Mouse (Mus musculus) kidney, postnatal 14 days (tissue): ENCODE measurements at regions not wholly inside any gene's neighbourhood (a gene's known extent, or its start where the extent isn't known, plus 50 kb on each side); places are given as distances from the start of the nearest gene placed in this dataset.
A peak's percentile ranks its signal among the peaks of the same experiment; 100 is the strongest.

Experiments used
- DNase-seq: peaks from one replicate; pipeline ENCODE4 v3.0.0; 2022; ENCODE audit warnings: mixed read lengths

DNA sequence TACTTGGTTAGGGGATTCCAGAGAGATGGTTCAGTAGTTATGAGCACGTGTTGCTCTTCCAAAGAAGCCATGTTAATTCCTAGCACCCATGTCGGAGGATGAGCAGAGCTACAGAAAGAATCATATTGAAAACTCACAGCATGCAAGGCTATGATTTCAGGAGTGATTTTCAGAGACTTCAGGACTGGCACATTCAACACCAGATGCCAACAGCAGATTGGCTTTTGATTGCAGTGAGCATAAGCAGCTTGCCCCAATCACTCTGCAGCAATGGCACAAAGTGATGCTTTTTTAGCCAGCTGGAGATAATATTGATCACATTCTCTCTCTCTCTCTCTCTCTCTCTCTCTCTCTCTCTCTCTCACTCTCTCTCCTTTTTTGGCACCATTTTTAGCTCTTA lies 166.6 kb upstream of the Chrm3 start:
- no peak for DNase-seq

DNA sequence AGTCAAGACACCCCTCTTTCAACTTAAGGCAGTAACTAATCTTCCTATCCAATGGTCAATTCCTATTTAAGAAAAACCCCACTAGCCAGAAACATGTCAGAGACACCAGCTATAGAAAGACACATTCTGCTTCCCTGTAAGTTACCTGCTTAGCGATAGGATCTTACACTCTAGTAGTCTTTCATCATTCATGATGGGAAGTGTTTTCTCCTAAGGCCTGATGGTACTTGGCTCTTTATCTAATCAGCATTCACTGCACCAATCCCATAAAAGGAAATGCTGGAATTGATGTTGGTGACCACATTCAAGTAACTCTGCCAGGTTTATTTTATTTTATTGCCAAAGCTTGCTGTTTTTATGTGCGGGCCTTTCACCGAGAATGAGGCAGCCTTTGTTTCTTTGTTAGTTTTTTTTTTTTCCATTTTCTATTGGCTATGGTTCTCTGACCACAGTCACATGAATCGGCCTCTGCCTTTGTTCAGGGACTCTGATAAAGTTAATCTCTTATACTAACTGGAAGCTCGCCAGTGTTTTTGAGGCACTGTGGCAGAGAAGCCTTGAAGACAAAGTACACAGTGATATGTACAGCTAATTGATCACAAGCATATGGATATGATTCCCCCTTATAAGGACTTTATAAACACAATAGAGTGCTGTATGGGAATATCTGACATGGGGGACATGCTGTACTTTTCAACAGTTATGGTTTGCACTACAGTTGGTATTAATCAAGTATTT lies 166.0 kb upstream of the Chrm3 start:
- DNase-seq = no peak

DNA sequence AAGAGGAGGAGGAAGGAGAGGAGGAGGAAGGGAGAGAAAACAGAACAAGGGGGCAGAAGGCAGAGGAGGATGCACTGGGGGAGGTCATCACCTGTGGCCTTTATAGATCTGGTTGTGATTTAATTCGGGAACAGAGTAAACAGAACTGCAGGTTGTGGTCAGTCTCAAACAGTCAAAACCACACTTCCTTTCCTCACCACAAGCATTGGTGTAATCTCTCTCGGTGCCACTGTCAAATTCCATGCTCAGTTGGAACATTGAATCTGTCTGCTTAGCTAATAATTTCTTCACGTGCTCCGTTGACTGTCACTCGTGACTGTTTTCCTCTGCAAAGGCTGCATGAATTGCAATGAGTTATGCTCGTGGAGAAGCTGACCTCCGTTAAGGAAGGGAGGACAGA lies 143.6 kb upstream of the Chrm3 start:
- DNase-seq = no peak

DNA sequence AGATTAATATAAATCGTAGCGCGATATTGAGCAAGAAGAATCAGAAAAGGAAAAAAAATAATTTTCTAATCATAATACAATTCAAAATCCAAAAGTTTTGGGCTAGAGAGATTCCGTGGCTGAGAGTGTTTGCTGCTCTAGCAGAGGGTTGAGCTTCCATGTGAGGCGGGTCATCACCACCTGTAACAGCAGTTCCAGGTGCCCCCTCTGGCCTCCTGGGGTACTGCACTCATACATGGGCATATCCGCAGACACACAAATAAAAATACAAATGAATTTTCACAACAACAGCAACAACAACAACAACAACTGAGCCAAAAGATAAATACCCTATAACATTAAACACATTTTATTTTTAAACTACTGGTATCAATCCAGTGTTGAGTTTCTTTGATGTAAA lies 94.7 kb upstream of the Chrm3 start:
- DNase-seq = peak; percentile 6

DNA sequence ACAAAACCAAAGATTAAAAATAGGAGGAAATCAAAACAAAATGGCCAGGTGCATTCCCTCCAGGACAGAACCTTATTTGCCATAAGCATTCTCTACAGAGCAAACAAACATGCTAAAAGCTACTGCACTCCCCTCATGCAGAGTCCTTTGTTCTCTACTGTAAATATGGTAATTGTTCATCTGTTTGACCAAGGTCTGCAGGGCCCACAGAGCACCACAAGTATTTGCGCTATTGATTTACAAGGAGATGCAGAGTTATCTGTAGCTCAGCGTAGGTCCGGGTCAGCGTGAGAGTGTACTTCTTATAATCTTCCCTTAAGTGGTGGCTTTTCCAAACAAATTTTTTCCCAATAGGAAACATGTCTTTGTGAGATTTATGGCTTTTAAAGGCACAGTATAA lies 94.0 kb upstream of the Chrm3 start:
- no peak for DNase-seq

DNA sequence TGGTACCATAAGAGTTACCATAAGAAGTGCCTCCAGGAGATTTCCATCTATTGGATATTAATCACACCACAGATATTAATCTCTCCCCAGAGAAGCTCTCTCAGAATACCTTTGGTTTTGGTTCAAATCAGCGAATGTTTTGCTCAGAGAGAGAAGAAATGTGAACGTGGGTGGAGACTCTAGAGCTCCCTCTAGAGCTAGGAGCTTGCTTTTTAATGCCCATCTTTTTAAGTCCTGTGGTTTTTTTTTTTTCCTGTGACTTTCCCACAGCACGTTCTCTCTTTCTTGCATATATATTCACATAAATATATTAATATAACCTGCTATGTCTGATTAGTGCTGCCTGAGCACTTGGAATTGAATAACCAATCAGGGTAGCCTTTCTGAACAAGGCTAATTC lies 90.4 kb upstream of the Chrm3 start:
- DNase-seq = peak; percentile 17

DNA sequence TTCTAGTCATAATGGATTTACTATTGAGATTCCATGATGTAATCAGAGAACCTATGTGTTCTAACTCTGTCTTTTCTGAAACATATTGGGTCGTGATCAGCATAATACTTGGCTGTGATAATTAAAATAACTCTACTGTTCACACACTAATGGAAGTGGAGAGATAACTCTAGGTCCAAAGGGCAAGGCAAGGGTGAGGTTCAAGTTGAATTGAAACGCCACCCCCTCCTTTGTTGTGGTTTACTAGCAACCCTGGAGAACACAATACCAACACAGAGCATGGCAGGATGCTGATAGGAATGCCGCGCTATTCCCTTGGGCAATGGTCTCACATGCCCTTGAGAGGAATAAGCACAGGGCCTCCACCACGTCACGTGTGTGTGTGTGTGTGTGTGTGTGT lies 88.9 kb upstream of the Chrm3 start:
- no peak for DNase-seq

DNA sequence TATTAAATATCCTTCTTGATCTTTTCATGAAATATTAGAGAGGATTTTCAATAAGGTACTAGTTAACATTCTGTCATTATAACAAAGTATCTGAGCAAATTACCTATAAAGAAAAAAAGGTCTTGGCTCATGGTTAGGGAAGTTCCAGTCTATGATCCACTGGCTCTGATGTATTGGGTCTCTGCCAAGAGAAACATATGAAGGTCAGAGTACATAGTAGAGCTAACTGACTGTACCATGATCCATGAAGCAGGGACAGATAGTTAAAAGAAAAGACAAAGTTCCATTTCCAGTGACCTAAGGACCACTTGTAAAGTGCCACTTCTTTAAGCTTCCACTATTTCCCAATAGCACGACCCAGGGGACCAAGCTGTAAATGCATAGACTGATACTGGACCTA lies 87.2 kb upstream of the Chrm3 start:
- DNase-seq = no peak

DNA sequence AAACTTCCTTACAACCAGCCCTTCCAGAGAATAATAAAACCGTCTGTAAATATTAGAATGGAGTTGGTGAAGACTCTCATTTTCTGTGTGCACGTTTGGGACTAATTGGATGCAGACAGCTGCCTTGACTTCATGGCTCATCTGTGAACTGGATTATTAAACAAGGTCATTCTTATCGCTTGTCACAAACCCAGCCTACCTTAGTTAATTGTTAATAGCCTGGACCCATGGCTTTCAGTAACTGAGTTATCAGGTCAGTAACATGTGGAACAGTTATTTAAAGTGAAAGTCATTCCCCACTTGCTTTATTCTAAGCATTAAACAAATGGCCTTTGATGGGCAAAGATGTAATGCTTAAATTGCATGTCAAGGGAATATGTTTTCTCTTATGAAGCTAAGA lies 85.0 kb upstream of the Chrm3 start:
- DNase-seq = no peak
